Mouse (Mus musculus) neural tube, embryonic 15.5 days (tissue): ENCODE data around the gene Olfr1310. TPM values are rescaled to one million over a fixed set of nuclear protein-coding genes. Genes with fewer than 3 reads are reported as not detected.
"Not testable (repeated sequence)": the region's sequence is repeated elsewhere in the genome, so short reads cannot be mapped to it uniquely, and the experiment has no call there.

Experiments used
- ATAC-seq: fragments of 200-750 bp; cut with Nextera tagmentation; 2 replicates; pipeline ENCODE4 v1.8.0; 2017; ENCODE audit warnings: mild to moderate bottlenecking, moderate TSS enrichment, moderate library complexity; ENCODE audit not compliant: low FRiP score
- H3K27ac ChIP-seq: fragments of 300-500 bp; sonication (generic); replicated peaks from 2 replicates; pipeline ENCODE4 v1.5.1; 2015; ENCODE audit warnings: mild to moderate bottlenecking, inconsistent platforms
- H3K27me3 ChIP-seq: fragments of 300-500 bp; sonication (generic); replicated peaks from 2 replicates; pipeline ENCODE4 v1.6.1; 2015; ENCODE audit warnings: inconsistent platforms
- H3K36me3 ChIP-seq: fragments of 300-500 bp; sonication (generic); 2 replicates; pipeline ENCODE4 v1.6.1; 2015; ENCODE audit warnings: inconsistent platforms
- H3K4me1 ChIP-seq: fragments of 300-500 bp; sonication (generic); 2 replicates; pipeline ENCODE4 v1.6.1; 2015; ENCODE audit warnings: inconsistent platforms
- H3K4me2 ChIP-seq: fragments of 300-500 bp; sonication (generic); 2 replicates; pipeline ENCODE4 v1.6.1; 2015; ENCODE audit warnings: inconsistent platforms, mild to moderate bottlenecking, moderate library complexity
- H3K4me3 ChIP-seq: fragments of 300-500 bp; sonication (generic); replicated peaks from 2 replicates; pipeline ENCODE4 v1.5.1; 2015; ENCODE audit warnings: mild to moderate bottlenecking, inconsistent platforms
- H3K9ac ChIP-seq: fragments of 300-500 bp; sonication (generic); replicated peaks from 2 replicates; pipeline ENCODE4 v1.6.1; 2015; ENCODE audit warnings: mild to moderate bottlenecking, inconsistent platforms
- H3K9me3 ChIP-seq: fragments of 300-500 bp; sonication (generic); replicated peaks from 2 replicates; pipeline ENCODE4 v1.6.1; 2016; ENCODE audit warnings: inconsistent platforms
- WGBS: fragments of 180-500 bp; shearing (Covaris S2); methylation state at CpG from one replicate; pipeline ENCODE4 v1.1.7; 2015; ENCODE audit warnings: mixed read lengths; 5-methylcytosine and 5-hydroxymethylcytosine counted together
- polyA plus RNA-seq: library from polyadenylated mRNA; unstranded; fragments of >200 nt; fragmentation: Nextera tagmentation; extraction: Ambion mirVana; gene quantifications from 2 replicates; pipeline ENCODE4 v1.2.1, GENCODE M21; 2015

Gene Olfr1310
- not detected in 2 replicates for polyA plus RNA-seq

DNA sequence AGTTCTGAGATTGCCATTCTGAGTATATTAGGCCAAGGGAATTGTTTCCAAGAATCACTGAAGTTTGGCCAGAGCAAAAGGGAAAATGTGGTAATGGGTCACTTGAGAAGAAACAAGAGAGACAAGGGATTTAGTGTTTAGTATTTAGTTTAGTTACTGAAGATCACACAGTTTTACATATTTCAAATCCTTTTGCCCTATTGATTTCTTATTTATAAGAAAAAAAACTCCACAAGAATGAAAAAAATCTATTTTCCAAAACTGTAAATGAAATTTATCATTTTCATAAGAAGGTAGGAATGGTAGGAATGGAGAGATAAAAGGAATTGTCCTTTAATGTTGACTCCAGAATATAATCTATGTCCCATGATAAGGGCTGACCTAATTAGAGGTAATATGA, at the start of gene Olfr1310:
Olfr1310 (minus strand) TSS at position 101 of the 400 bp plus-strand sequence.
- Histone ChIP-seq H3K4me3 (no peak within 1 kb of the TSS), H3K36me3 (no peaks in the 10 kb centered on the region), H3K9ac (no peak within 1 kb of the TSS), H3K27me3 (no peaks in the 10 kb centered on the region), H3K9me3 (no peaks in the 10 kb centered on the region), H3K4me2 (no peak within 1 kb of the TSS), H3K4me1 (no peaks in the 10 kb centered on the region), H3K27ac (no peak within 1 kb of the TSS)
- no peak for ATAC-seq

GRCm38 (mm10) chr2:112050138-112050537, 37.6 kb upstream of the Olfr1310 start, which contains the start of gene Olfr1312:
Gene Olfr1312 (minus strand): TSS chr2:112050238.
- Histone ChIP-seq H3K27ac (no peak within 1 kb of the TSS), H3K27me3 (no peaks in the 10 kb centered on the region), H3K4me3 (no peak within 1 kb of the TSS), H3K9ac (no peak within 1 kb of the TSS), H3K36me3 (no peaks in the 10 kb centered on the region), H3K9me3 (no peaks in the 10 kb centered on the region), H3K4me2 (no peak within 1 kb of the TSS), H3K4me1 (no peaks in the 10 kb centered on the region)
- 38% methylated on average over 1 of the region's 1 CpGs for WGBS
- ATAC-seq: no peak

- H3K36me3 ChIP-seq, H3K9ac ChIP-seq, H3K27me3 ChIP-seq, H3K4me3 ChIP-seq, H3K4me2 ChIP-seq, ATAC-seq, H3K9me3 ChIP-seq, H3K27ac ChIP-seq, H3K4me1 ChIP-seq: not testable (repeated sequence)
- WGBS: 58% methylated on average over 6 of the region's 6 CpGs
Measured at GRCm38 (mm10) chr2:112026971-112027370, 14.5 kb upstream of the Olfr1310 start.

DNA sequence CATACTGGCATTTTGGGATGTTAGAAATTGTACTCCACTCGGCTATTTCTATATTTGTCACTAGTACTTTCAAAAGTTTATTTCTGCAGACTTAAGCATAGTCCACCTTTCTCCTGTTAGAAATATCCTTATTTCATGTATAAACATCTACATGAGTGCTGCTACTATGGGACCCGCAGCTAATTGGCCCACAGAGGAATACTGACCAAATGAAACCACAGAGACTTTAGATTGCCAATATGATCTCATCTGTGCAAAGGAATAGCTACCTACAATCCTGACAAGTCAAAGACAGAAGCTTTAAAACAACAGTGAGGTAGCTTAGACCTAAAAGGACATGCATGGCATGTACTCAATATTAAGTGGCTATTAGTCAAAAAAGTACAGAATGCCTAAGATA, 11.8 kb upstream of the Olfr1310 start, which contains the start of gene Olfr1311:
Olfr1311 (minus strand) TSS at position 101 of the 400 bp plus-strand sequence.
- no peaks in the 10 kb centered on the region for H3K27me3 ChIP-seq
- WGBS: 94% methylated on average over 2 of the region's 2 CpGs
- ATAC-seq: no peak
- H3K4me2 ChIP-seq: no peak within 1 kb of the TSS
- H3K9ac ChIP-seq: no peak within 1 kb of the TSS
- H3K4me3 ChIP-seq: no peak within 1 kb of the TSS
- no peaks in the 10 kb centered on the region for H3K36me3 ChIP-seq
- no peak within 1 kb of the TSS for H3K27ac ChIP-seq
- no peaks in the 10 kb centered on the region for H3K4me1 ChIP-seq
- no peaks in the 10 kb centered on the region for H3K9me3 ChIP-seq

GRCm38 (mm10) chr2:112014900-112015299, 2.4 kb upstream of the Olfr1310 start:
- H3K4me1 ChIP-seq: no peaks in the 10 kb centered on the region
- H3K9ac ChIP-seq: no peak overlapping the region
- H3K36me3 ChIP-seq: no peaks in the 10 kb centered on the region
- H3K27ac ChIP-seq: no peak overlapping the region
- no peak overlapping the region for H3K4me3 ChIP-seq
- WGBS: 89% methylated on average over 3 of the region's 3 CpGs
- no peak for ATAC-seq
- no peaks in the 10 kb centered on the region for H3K9me3 ChIP-seq
- H3K27me3 ChIP-seq: no peaks in the 10 kb centered on the region
- H3K4me2 ChIP-seq: no peak overlapping the region

DNA sequence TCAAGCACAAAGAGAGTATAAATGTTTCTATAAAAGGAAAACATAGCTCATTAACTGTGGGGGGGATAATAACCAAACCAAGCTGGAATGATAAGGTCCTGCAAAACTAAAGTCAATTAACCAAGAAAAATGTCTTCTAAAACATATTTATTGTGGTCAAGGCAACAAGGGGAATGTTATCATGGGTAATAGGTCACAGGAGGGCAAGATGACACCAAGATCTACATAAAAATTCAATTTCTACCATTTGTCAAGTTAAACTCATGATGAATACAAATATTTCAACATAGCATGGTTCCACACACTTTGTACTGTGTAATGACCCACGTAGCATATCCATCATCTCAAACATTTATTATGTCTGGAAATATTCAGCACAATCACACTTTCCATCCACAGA, 22.3 kb downstream of the Olfr1310 start, which contains the start of gene Olfr1309:
Olfr1309 (minus strand) TSS at position 101 of the 400 bp plus-strand sequence.
- no peaks in the 10 kb centered on the region for H3K9me3 ChIP-seq
- WGBS: 60% methylated on average over 1 of the region's 1 CpGs
- no peak within 1 kb of the TSS for H3K9ac ChIP-seq
- no peaks in the 10 kb centered on the region for H3K4me1 ChIP-seq
- H3K27me3 ChIP-seq: no peaks in the 10 kb centered on the region
- H3K27ac ChIP-seq: no peak within 1 kb of the TSS
- no peak within 1 kb of the TSS for H3K4me2 ChIP-seq
- H3K4me3 ChIP-seq: no peak within 1 kb of the TSS
- ATAC-seq: no peak
- H3K36me3 ChIP-seq: no peaks in the 10 kb centered on the region

GRCm38 (mm10) chr2:111964844-111965243, 47.7 kb downstream of the Olfr1310 start, which contains the start of gene Olfr1308:
Gene Olfr1308 (minus strand): TSS chr2:111964944.
- Histone ChIP-seq H3K4me2 (no peak within 1 kb of the TSS), H3K36me3 (no peaks in the 10 kb centered on the region), H3K4me3 (no peak within 1 kb of the TSS), H3K27me3 (no peaks in the 10 kb centered on the region), H3K9me3 (no peaks in the 10 kb centered on the region), H3K9ac (no peak within 1 kb of the TSS), H3K4me1 (no peaks in the 10 kb centered on the region), H3K27ac (no peak within 1 kb of the TSS)
- WGBS: 47% methylated on average over 1 of the region's 1 CpGs
- no peak for ATAC-seq

Other genes starting within 250 kb of the Olfr1310 start
- gene Olfr1302, start 235.3 kb downstream of the Olfr1310 start, polyA plus RNA-seq: not detected in 2 replicates
- not detected in 2 replicates for gene Olfr1303, start 192.4 kb downstream of the Olfr1310 start, polyA plus RNA-seq
- gene Olfr1305, start 135.6 kb downstream of the Olfr1310 start, polyA plus RNA-seq: not detected in 2 replicates
- gene Olfr1306, start 96.4 kb downstream of the Olfr1310 start, polyA plus RNA-seq: not detected in 2 replicates
- 0.01 TPM in 1 of 2 replicates, not detected in the other for gene Olfr1307, start 63.3 kb downstream of the Olfr1310 start, polyA plus RNA-seq
- gene Olfr1308, start 47.8 kb downstream of the Olfr1310 start, polyA plus RNA-seq: not detected in 2 replicates
- not detected in 2 replicates for gene Olfr1309, start 22.4 kb downstream of the Olfr1310 start, polyA plus RNA-seq
- gene Olfr1311, start 11.7 kb upstream of the Olfr1310 start, polyA plus RNA-seq: not detected in 2 replicates
- not detected in 2 replicates for gene Olfr1312, start 37.5 kb upstream of the Olfr1310 start, polyA plus RNA-seq
- not detected in 2 replicates for gene Olfr1313, start 65.1 kb upstream of the Olfr1310 start, polyA plus RNA-seq
- not detected in 2 replicates for gene Olfr1314, start 84.1 kb upstream of the Olfr1310 start, polyA plus RNA-seq
- gene Olfr1315-ps1, start 102.7 kb upstream of the Olfr1310 start, polyA plus RNA-seq: not detected in 2 replicates
- gene Olfr1316, start 122.3 kb upstream of the Olfr1310 start, polyA plus RNA-seq: not detected in 2 replicates
- gene Olfr1317, start 127.6 kb upstream of the Olfr1310 start, polyA plus RNA-seq: not detected in 2 replicates
- gene Olfr1318, start 141.5 kb upstream of the Olfr1310 start, polyA plus RNA-seq: not detected in 2 replicates
- 26.7 and 27.8 TPM in 2 replicates for gene Lpcat4, start 226.8 kb upstream of the Olfr1310 start, polyA plus RNA-seq
- not detected in 2 replicates for gene Nutm1, start 246.6 kb upstream of the Olfr1310 start, polyA plus RNA-seq
- gene Nop10, start 249.2 kb upstream of the Olfr1310 start, polyA plus RNA-seq: 205 and 216 TPM in 2 replicates